In the genomic region with DNA sequence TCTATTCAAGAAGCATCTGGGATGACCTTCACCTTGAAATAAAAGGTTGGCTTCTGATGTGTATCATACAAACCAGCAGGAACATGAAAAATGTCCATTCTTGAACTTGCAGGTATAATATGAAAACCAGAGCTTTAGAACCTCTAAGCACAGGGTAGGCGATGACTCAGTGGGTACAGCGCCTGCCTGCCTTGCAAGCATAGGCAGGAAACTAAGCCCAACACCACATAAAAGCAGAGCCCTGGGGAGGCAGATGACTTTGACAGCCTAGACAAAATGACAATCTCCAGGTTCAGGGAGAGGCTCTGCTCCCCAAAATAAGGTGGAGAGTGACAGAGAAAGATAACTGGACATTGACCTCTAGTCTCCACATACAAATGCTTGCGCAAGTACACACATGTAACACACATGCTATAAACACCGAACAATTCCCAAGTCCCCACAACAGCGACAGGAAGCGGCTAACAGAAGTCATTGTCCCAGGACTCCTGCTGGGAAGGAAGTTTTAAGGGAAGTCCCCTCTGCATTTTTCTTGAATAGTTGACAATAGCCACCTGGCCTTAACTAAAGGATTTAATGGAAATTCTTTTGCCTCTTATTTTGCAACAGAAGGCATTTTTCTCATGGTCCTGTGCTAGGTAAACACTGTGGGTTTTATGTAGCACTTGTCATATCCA, we compare ENCODE assay signal across 14 mouse cellular contexts. TPM values are rescaled to one million over a fixed set of nuclear protein-coding genes. Genes with fewer than 3 reads are reported as not detected.
DNase-seq lines count a peak whose midpoint lies in the region; ATAC-seq and TF ChIP-seq lines count a peak whose summit lies in the region.
"Had no signal": no experiment of that assay in that cellular context is flagged by ENCODE, and none has a peak within 500 bp of the region (broad histone marks: within the 10 kb centered on the region; RNA-seq: fewer than 3 reads in every experiment).

No protein-coding gene starts in this region.

- no peak overlapping the region for H3K4me2 ChIP-seq in intestine, embryonic 14.5 days (ENCODE audit: low read length)
- no peak overlapping the region for H3K4me2 ChIP-seq in intestine, postnatal 0 days (replicated peaks; ENCODE audit: low read depth)
- H3K4me2 ChIP-seq in stomach, embryonic 15.5 days = no peak overlapping the region
- H3K4me2 ChIP-seq: forebrain, embryonic 12.5 days; limb, embryonic 13.5 days had no signal

- WGBS in intestine, embryonic 14.5 days = 49% methylated on average over 6 of the region's 6 CpGs
- 59% methylated on average over 6 of the region's 6 CpGs for WGBS in intestine, postnatal 0 days
- 48% methylated on average over 6 of the region's 6 CpGs for WGBS in stomach, embryonic 15.5 days

- H3K36me3 ChIP-seq in intestine, embryonic 14.5 days (ENCODE audit: control insufficient read depth, insufficient read depth, low read length) = no peaks in the 10 kb centered on the region
- H3K36me3 ChIP-seq in intestine, postnatal 0 days (ENCODE audit: control insufficient read depth, insufficient read depth) = no peaks in the 10 kb centered on the region
- H3K36me3 ChIP-seq in stomach, embryonic 15.5 days = no peaks in the 10 kb centered on the region
- H3K36me3 ChIP-seq: forebrain, embryonic 12.5 days had no signal

- no peak for TF ChIP-seq CTCF in intestine, postnatal 0 days (IDR thresholded peaks at IDR 0.05; ENCODE audit: low read depth)

- no peaks in the 10 kb centered on the region for H3K27me3 ChIP-seq in intestine, embryonic 14.5 days (replicated peaks; ENCODE audit: control insufficient read depth, insufficient read depth, low read length)
- H3K27me3 ChIP-seq in intestine, postnatal 0 days (replicated peaks; ENCODE audit: control insufficient read depth, insufficient read depth, low read length) = no peaks in the 10 kb centered on the region
- H3K27me3 ChIP-seq in stomach, embryonic 15.5 days (replicated peaks) = no peaks in the 10 kb centered on the region
- H3K27me3 ChIP-seq: limb, embryonic 13.5 days had no signal

- H3K4me3 ChIP-seq in intestine, embryonic 14.5 days (ENCODE audit: low read depth, low read length) = no peak overlapping the region
- H3K4me3 ChIP-seq in intestine, postnatal 0 days (ENCODE audit: low read depth, low read length) = no peak overlapping the region
- no peak overlapping the region for H3K4me3 ChIP-seq in stomach, embryonic 15.5 days (replicated peaks)
- H3K4me3 ChIP-seq: forebrain, embryonic 12.5 days; limb, embryonic 13.5 days had no signal

- no peak overlapping the region for H3K9ac ChIP-seq in intestine, embryonic 14.5 days (ENCODE audit: low read length)
- no peak overlapping the region for H3K9ac ChIP-seq in intestine, postnatal 0 days (ENCODE audit: low read depth, low read length)
- no peak overlapping the region for H3K9ac ChIP-seq in stomach, embryonic 15.5 days
- H3K9ac ChIP-seq: forebrain, embryonic 12.5 days; limb, embryonic 13.5 days had no signal

- peak overlapping the region; percentile 45; the same call in 1 of the 2 replicates for H3K27ac ChIP-seq in intestine, embryonic 14.5 days (ENCODE audit: low read depth)
- no peak overlapping the region for H3K27ac ChIP-seq in intestine, postnatal 0 days (ENCODE audit: low read depth, low read length)
- peak overlapping the region; percentile 45 for H3K27ac ChIP-seq in stomach, embryonic 15.5 days
- H3K27ac ChIP-seq: forebrain, embryonic 12.5 days; hindbrain, postnatal 0 days; limb, embryonic 13.5 days had no signal

- H3K9me3 ChIP-seq in intestine, embryonic 14.5 days (ENCODE audit: control insufficient read depth, low read length) = no peaks in the 10 kb centered on the region
- H3K9me3 ChIP-seq in intestine, postnatal 0 days (ENCODE audit: control insufficient read depth) = no peaks in the 10 kb centered on the region
- H3K9me3 ChIP-seq in stomach, embryonic 15.5 days = no peaks in the 10 kb centered on the region
- H3K9me3 ChIP-seq: forebrain, embryonic 12.5 days; limb, embryonic 13.5 days had no signal

- ATAC-seq in intestine, embryonic 14.5 days (replicated peaks; ENCODE audit: low FRiP score, low TSS enrichment, low read depth) = no peak
- no peak for ATAC-seq in intestine, postnatal 0 days
- no peak for ATAC-seq in stomach, embryonic 15.5 days (ENCODE audit: insufficient read depth, low FRiP score, low read depth)
- no peak for ATAC-seq in frontal cortex, adult (ENCODE audit: low TSS enrichment)
- ATAC-seq: hindbrain, postnatal 0 days had no signal

- no peak for DNase-seq in intestine, embryonic 14.5 days (ENCODE audit: low spot score)
- DNase-seq in CD4-positive, CD25-positive, alpha-beta regulatory T cell, adult 2 months (ENCODE audit: low read depth, low spot score) = peak; percentile 40
- DNase-seq in R1 (ENCODE audit: low read depth, low spot score) = peak; percentile 60
- DNase-seq in urinary bladder, adult 18-20 months (ENCODE audit: low spot score in 2 of 2) = no peak
- DNase-seq: adrenal gland, adult 8-10 months; cerebellum, adult 11 months; gastrocnemius, postnatal 36 days; lung, adult 2 months had no signal

- H3K4me1 ChIP-seq in intestine, embryonic 14.5 days (replicated peaks; ENCODE audit: control insufficient read depth, insufficient read depth, low read length) = peaks cover 15% of the 10 kb centered on the region
- no peaks in the 10 kb centered on the region; the same call in 1 of the 2 replicates for H3K4me1 ChIP-seq in intestine, postnatal 0 days (replicated peaks; ENCODE audit: control insufficient read depth, insufficient read depth, low read length)
- peaks cover 27% of the 10 kb centered on the region for H3K4me1 ChIP-seq in stomach, embryonic 15.5 days

RNA-seq across cellular contexts. Expression of a gene that starts 30.1 kb away (rescaled TPM):
- polyA plus RNA-seq in intestine, embryonic 14.5 days (2014; fragmentation: Nextera tagmentation; extraction: Ambion mirVana) = 9.4 and 14.8 TPM in 2 replicates
- 2.8 and 3.4 TPM in 2 replicates for polyA plus RNA-seq in intestine, postnatal 0 days (2015; fragmentation: Nextera tagmentation; extraction: Ambion mirVana)
- polyA plus RNA-seq in stomach, embryonic 15.5 days (2015; fragmentation: Nextera tagmentation; extraction: Ambion mirVana) = 8.6 and 9.0 TPM in 2 replicates

RNA-seq across cellular contexts. Expression of a gene that starts 40.5 kb away (rescaled TPM):
- 4.6 and 5.5 TPM in 2 replicates for polyA plus RNA-seq in intestine, embryonic 14.5 days (2014; fragmentation: Nextera tagmentation; extraction: Ambion mirVana)
- polyA plus RNA-seq in intestine, postnatal 0 days (2015; fragmentation: Nextera tagmentation; extraction: Ambion mirVana) = 1.7 and 1.9 TPM in 2 replicates
- 3.4 and 3.6 TPM in 2 replicates for polyA plus RNA-seq in stomach, embryonic 15.5 days (2015; fragmentation: Nextera tagmentation; extraction: Ambion mirVana)

Comparison
In these comparisons a context has a peak if more than half of its experiments do, and no peak if none do; other contexts are left out.
1. DNase-seq: peak in CD4-positive, CD25-positive, alpha-beta regulatory T cell, adult 2 months (single experiment) and R1 (single experiment); none in intestine, embryonic 14.5 days (single experiment) and urinary bladder, adult 18-20 months (0 of 2).